Mouse (Mus musculus): ENCODE results near the gene Wdr62. TPM values are rescaled to one million over a fixed set of nuclear protein-coding genes. Genes with fewer than 3 reads are reported as not detected.

Wdr62 gene
- polyA plus RNA-seq, 1 experiment from 2014 or later = 9.3 TPM

DNA sequence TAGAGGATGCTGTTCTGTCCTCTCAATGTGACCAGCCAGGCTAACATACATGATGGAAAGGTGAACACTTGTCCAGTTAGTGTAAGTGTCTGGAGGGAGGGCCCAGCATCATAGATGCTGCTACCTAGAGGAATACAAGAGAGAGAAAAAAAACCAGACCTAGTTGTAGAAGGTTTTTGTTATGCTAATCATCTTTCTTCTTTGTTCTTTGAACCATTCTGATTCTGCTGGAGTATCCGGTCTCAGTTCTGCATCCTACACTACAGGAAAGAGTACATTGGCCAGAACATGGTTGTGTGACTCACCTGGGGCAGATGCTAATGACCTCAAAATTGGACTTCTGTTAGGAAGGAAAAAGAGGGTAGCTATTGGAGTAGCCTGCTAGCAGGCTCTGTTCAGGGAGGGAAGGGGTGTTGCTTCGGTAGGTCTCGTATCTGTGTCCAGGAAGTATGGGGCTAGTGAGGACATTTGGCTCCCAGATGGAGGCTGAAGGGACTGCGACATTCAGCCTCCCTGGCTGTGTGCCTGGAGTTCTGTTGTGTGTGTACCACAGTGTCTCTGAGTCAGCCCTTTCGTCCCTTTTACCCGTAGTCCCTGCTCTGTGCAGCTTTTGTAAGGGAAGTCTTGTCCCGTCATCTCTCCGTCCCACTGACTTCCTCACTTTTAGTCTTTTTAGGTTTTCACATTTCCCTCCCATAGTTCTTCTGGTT, 6.6 kb upstream of the Wdr62 start:
- Histone ChIP-seq H3K9me3 (replicated peaks) (no peaks in the 10 kb centered on the region), H3K27me3 (replicated peaks) (peaks cover 5% of the 10 kb centered on the region; the same call in 1 of the 2 replicates), H3K4me1 (replicated peaks) (peaks cover 5% of the 10 kb centered on the region), H3K4me3 (no peak overlapping the region), H3K27ac (ENCODE audit: poor library complexity, severe bottlenecking) (no peak overlapping the region), H3K4me2 (no peak overlapping the region), H3K9ac (no peak overlapping the region), H3K36me3 (no peaks in the 10 kb centered on the region)
- 56% methylated on average over 8 of the region's 8 CpGs for WGBS
- no peak for ATAC-seq (ENCODE audit: insufficient number of reproducible peaks, low FRiP score)

DNA sequence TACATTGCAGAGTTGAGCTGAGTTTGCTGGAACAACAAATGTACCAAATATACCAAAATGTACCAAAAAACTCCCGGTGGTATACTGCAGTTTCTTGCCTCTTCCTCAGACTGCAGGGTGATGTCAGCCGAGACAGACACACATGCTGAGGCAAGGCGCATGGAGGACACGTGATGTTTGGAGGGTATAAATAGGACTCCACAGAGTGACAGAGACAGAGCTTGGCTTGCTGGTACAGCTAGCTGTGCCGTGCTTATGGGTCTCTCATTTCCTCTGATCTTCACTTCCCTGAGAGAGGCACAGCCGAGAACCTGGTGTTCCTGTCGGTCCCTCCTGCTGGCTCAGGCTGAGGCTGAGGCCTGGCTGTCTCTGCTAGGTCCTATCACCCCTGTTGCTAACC, 2.5 kb upstream of the Wdr62 start:
- no peaks in the 10 kb centered on the region for H3K9me3 ChIP-seq (replicated peaks)
- no peaks in the 10 kb centered on the region for H3K27me3 ChIP-seq (replicated peaks)
- no peak overlapping the region for H3K4me3 ChIP-seq
- 63% methylated on average over 7 of the region's 7 CpGs for WGBS
- H3K4me1 ChIP-seq (replicated peaks) = peaks cover 10% of the 10 kb centered on the region
- no peak overlapping the region for H3K4me2 ChIP-seq
- no peaks in the 10 kb centered on the region for H3K36me3 ChIP-seq
- H3K27ac ChIP-seq (ENCODE audit: poor library complexity, severe bottlenecking) = no peak overlapping the region
- 0 out of 2 replicates have a peak overlapping the region, but pooled peaks have one; percentile 32 for H3K9ac ChIP-seq
- no peak for ATAC-seq (ENCODE audit: insufficient number of reproducible peaks, low FRiP score)

DNA sequence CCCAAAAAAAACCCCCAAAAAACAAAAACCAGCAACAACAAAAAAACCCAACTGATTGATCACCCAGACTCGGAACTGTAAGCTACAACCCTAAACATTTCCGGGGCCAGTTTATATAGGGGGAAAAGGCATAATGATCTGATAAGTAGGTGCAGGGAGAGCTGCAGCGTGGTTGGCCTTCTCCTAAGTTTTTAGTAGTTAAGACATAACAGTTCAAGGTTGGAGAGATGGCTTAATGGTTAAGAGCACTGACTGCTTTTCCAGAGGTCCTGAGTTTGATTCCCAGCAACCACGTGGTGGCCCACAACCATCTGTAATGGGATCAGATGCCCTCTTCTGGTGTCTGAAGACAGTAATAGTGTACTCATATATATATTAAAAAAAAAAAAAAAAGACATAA, 1.3 kb upstream of the Wdr62 start:
- Histone ChIP-seq H3K9me3 (replicated peaks) (no peaks in the 10 kb centered on the region), H3K27ac (ENCODE audit: poor library complexity, severe bottlenecking) (no peak overlapping the region), H3K4me2 (0 out of 2 replicates have a peak overlapping the region, but pooled peaks have one; percentile 84), H3K27me3 (replicated peaks) (no peaks in the 10 kb centered on the region), H3K9ac (no peak overlapping the region), H3K36me3 (no peaks in the 10 kb centered on the region), H3K4me1 (replicated peaks) (peaks cover 10% of the 10 kb centered on the region), H3K4me3 (no peak overlapping the region)
- no peak for ATAC-seq (ENCODE audit: insufficient number of reproducible peaks, low FRiP score)
- 72% methylated on average over 4 of the region's 4 CpGs for WGBS

DNA sequence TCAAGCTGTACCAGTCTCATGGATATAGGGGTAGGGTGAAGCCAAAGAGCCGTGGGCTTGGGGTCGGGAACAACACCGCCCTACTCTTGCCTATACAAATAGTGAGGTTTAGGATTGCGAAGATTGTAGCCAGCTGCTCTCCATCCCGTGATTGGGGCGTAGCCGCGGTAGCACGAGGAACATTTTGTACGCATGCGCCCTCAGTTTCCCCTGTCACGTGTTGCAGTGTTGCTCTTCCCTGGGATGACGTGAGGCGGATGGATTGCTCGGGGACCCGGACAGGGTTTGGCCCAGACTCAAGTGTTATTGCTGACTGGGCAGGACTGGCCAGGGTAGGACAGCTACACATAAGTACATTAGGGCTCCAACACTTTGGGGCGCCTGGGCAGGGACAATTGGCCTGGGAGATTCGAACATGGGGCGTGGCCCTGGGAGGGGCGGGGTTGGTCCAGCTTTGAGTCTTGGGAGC, 485 bp upstream of the Wdr62 start:
- Histone ChIP-seq H3K4me1 (replicated peaks) (peaks cover 10% of the 10 kb centered on the region), H3K9me3 (replicated peaks) (no peaks in the 10 kb centered on the region), H3K27ac (ENCODE audit: poor library complexity, severe bottlenecking) (peak overlapping the region; percentile 98), H3K36me3 (no peaks in the 10 kb centered on the region), H3K9ac (peak overlapping the region; percentile 64), H3K27me3 (replicated peaks) (no peaks in the 10 kb centered on the region), H3K4me2 (peak overlapping the region; percentile 84), H3K4me3 (peak overlapping the region; percentile 79)
- WGBS = under 1% methylated on average over 20 of the region's 20 CpGs
- ATAC-seq (ENCODE audit: insufficient number of reproducible peaks, low FRiP score) = peak; percentile 84

DNA sequence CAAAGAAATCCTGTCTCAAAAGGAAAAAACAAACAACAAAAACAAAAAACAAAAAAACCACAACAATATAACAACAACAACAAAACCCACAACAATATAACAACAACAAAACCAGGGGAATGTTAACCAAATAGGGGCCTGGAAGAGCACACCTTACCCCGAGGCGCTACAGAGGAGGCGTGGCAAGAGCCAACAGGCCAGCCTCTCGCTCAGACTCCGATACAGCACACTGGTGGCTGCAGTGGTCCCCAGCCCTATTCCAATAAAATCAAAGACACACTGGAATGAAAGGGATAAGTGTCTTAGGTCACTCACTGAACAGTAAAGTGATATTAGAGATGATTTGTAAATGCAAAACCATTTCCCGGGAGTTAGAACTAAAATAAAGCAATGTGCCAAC, 683 bp downstream of the Wdr62 start:
- Histone ChIP-seq H3K4me1 (replicated peaks) (peaks cover 18% of the 10 kb centered on the region), H3K4me2 (peak overlapping the region; percentile 84), H3K4me3 (peak overlapping the region; percentile 79), H3K36me3 (no peaks in the 10 kb centered on the region), H3K9ac (peak overlapping the region; percentile 80), H3K27ac (ENCODE audit: poor library complexity, severe bottlenecking) (peak overlapping the region; percentile 98), H3K9me3 (replicated peaks) (no peaks in the 10 kb centered on the region), H3K27me3 (replicated peaks) (no peaks in the 10 kb centered on the region)
- WGBS = 1% methylated on average over 6 of the region's 6 CpGs
- no peak for ATAC-seq (ENCODE audit: insufficient number of reproducible peaks, low FRiP score)

DNA sequence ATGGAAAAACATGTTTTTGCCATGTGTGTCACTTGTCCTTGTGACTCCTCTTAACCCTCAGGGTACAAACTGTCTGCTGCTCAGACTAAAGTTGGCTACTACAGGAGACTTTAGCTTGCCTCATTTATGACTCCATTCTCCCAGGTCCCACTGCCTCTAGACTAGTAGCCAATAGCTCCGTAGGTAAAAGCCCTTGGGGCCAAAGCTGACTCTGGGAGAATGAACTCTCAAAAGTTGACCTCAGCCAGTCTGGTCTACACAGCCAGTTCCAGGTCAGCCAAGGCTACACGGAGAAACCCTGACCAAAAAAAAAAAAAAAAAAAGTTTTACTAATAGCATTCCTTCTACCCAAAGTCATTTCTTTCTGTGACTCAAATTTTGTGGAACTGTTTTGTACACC, 1.3 kb downstream of the Wdr62 start:
- peak overlapping the region; percentile 84 for H3K4me2 ChIP-seq
- H3K4me1 ChIP-seq (replicated peaks) = peaks cover 21% of the 10 kb centered on the region
- H3K27ac ChIP-seq (ENCODE audit: poor library complexity, severe bottlenecking) = no peak overlapping the region
- H3K36me3 ChIP-seq = no peaks in the 10 kb centered on the region
- ATAC-seq (ENCODE audit: insufficient number of reproducible peaks, low FRiP score) = no peak
- H3K9me3 ChIP-seq (replicated peaks) = no peaks in the 10 kb centered on the region
- H3K9ac ChIP-seq = no peak overlapping the region
- H3K4me3 ChIP-seq = no peak overlapping the region
- 60% methylated on average over 2 of the region's 2 CpGs for WGBS
- no peaks in the 10 kb centered on the region for H3K27me3 ChIP-seq (replicated peaks)

DNA sequence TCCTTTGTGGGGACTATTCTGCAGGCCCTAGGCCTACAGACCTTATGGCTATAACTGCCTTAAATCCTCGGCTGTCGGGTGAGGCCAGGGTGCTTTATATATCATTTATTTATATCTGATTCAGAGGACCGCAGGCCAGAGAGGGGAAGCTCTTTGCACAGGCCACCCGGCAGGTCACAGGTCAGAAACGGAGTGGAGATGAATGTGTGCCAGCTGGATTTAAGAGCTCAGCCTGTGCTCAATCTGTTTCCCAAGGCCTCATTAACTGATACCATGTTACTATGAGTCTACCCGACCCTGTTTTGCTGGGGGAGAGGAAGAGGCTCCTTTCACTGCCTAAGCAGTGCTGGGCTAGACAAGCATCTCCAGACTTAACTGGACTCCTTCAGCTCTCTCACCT, 5.8 kb downstream of the Wdr62 start:
- ATAC-seq (ENCODE audit: insufficient number of reproducible peaks, low FRiP score) = no peak

DNA sequence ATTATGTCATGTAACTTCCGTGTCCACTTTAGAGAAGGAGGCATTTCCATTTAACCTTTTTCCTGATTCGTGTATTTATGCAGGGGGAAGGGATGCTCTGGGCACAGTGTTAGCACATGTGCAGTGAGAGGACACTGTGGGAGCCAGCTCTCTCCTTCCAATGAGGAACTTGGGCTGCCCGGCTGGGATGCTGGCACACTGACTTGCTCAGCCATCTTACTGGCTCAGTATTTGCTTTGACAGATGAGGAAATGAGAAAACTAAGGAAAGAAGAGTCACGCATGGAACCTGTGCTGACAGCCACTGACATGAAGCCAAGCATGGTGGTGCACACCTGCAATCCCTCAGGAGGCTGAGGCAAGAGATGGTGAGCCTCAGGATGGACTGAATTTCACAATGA, 10.6 kb downstream of the Wdr62 start:
- H3K9ac ChIP-seq = no peak overlapping the region
- peaks cover 64% of the 10 kb centered on the region for H3K36me3 ChIP-seq
- no peaks in the 10 kb centered on the region for H3K9me3 ChIP-seq (replicated peaks)
- peaks cover 12% of the 10 kb centered on the region for H3K4me1 ChIP-seq (replicated peaks)
- no peak overlapping the region for H3K4me3 ChIP-seq
- H3K27me3 ChIP-seq (replicated peaks) = no peaks in the 10 kb centered on the region
- H3K4me2 ChIP-seq = no peak overlapping the region
- ATAC-seq (ENCODE audit: insufficient number of reproducible peaks, low FRiP score) = no peak
- 86% methylated on average over 4 of the region's 4 CpGs for WGBS
- no peak overlapping the region for H3K27ac ChIP-seq (ENCODE audit: poor library complexity, severe bottlenecking)

More for the DNA sequence above, 5.8 kb downstream of the Wdr62 start:
- H3K4me1 ChIP-seq (replicated peaks) = peaks cover 14% of the 10 kb centered on the region
- H3K36me3 ChIP-seq = peaks cover 32% of the 10 kb centered on the region
- no peaks in the 10 kb centered on the region for H3K9me3 ChIP-seq (replicated peaks)
- H3K27ac ChIP-seq (ENCODE audit: poor library complexity, severe bottlenecking) = no peak overlapping the region
- H3K9ac ChIP-seq = no peak overlapping the region
- H3K27me3 ChIP-seq (replicated peaks) = no peaks in the 10 kb centered on the region
- 75% methylated on average over 6 of the region's 6 CpGs for WGBS
- no peak overlapping the region for H3K4me3 ChIP-seq
- H3K4me2 ChIP-seq = no peak overlapping the region

DNA sequence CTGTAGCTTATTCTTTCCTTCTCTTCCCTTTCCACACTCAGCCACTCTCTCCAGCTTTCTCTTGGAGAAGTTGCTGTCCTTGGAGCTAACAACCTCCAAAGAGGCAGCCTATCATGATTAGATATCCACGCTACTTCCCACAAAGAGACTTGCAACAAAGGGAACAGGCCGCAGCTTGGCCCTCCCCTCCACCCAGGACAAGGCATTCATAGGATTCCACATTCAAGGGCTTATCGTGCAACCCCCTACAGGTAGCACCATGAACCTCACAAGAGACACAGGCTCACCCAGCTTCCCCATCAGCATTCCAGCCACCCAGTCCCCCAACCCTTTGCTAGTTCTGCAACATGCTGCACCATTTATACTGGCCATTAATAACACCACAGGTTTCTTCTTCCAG, 13.4 kb downstream of the Wdr62 start:
- Histone ChIP-seq H3K27ac (ENCODE audit: poor library complexity, severe bottlenecking) (peak overlapping the region; percentile 5; the same call in 1 of the 2 replicates), H3K4me3 (no peak overlapping the region), H3K9me3 (replicated peaks) (no peaks in the 10 kb centered on the region), H3K36me3 (peaks cover 68% of the 10 kb centered on the region), H3K4me1 (replicated peaks) (peaks cover 8% of the 10 kb centered on the region), H3K4me2 (no peak overlapping the region), H3K27me3 (replicated peaks) (no peaks in the 10 kb centered on the region), H3K9ac (no peak overlapping the region)
- ATAC-seq (ENCODE audit: insufficient number of reproducible peaks, low FRiP score) = no peak
- 45% methylated on average over 3 of the region's 3 CpGs for WGBS

DNA sequence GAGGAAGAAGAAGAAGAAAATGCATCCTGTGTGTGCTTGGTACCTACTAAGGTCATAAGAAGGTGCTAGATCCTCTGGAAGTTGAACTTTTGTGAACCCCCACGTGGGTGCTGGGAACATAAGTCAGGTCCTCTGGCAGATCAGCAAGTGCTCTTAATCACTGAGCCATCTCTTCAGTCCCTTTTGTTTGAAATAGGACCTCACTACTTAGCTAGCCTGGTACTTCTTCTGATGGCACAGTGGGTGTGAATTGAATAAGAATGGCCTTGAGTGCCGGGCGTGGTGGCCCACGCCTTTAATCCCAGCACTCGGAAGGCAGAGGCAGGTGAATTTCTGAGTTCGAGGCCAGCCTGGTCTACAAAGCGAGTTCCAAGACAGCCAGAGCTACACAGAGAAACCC, 14.3 kb downstream of the Wdr62 start:
- Histone ChIP-seq H3K27me3 (replicated peaks) (no peaks in the 10 kb centered on the region), H3K4me3 (no peak overlapping the region), H3K36me3 (peaks cover 69% of the 10 kb centered on the region), H3K9me3 (replicated peaks) (no peaks in the 10 kb centered on the region), H3K4me2 (no peak overlapping the region), H3K4me1 (replicated peaks) (peaks cover 8% of the 10 kb centered on the region), H3K9ac (no peak overlapping the region), H3K27ac (ENCODE audit: poor library complexity, severe bottlenecking) (no peak overlapping the region)
- ATAC-seq (ENCODE audit: insufficient number of reproducible peaks, low FRiP score) = no peak
- WGBS = 84% methylated on average over 7 of the region's 7 CpGs

DNA sequence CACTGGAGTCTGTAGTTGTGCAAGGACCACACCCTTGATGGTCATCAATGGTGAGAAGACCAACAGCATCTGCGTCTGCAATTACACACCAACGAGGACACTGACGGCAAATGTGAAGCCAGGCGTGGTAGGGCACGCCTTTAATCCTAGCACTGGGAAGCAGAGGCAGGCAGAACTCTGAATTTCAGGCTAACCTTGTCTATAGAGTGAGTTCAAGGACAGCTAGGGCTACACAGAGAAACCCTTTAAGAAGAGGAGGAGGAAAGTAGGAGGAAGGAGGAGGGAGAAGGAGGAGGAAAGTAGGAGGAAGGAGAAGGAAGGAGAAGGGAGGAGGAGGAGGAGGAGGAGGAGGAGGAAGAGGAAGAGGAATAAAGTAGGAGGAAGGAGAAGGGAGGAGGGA, 14.7 kb downstream of the Wdr62 start:
- H3K27me3 ChIP-seq (replicated peaks) = no peaks in the 10 kb centered on the region
- peaks cover 67% of the 10 kb centered on the region for H3K36me3 ChIP-seq
- H3K9ac ChIP-seq = no peak overlapping the region
- no peaks in the 10 kb centered on the region for H3K9me3 ChIP-seq (replicated peaks)
- H3K4me3 ChIP-seq = no peak overlapping the region
- no peak overlapping the region for H3K27ac ChIP-seq (ENCODE audit: poor library complexity, severe bottlenecking)
- peaks cover 8% of the 10 kb centered on the region for H3K4me1 ChIP-seq (replicated peaks)
- ATAC-seq (ENCODE audit: insufficient number of reproducible peaks, low FRiP score) = no peak
- WGBS = 89% methylated on average over 5 of the region's 5 CpGs
- no peak overlapping the region for H3K4me2 ChIP-seq

DNA sequence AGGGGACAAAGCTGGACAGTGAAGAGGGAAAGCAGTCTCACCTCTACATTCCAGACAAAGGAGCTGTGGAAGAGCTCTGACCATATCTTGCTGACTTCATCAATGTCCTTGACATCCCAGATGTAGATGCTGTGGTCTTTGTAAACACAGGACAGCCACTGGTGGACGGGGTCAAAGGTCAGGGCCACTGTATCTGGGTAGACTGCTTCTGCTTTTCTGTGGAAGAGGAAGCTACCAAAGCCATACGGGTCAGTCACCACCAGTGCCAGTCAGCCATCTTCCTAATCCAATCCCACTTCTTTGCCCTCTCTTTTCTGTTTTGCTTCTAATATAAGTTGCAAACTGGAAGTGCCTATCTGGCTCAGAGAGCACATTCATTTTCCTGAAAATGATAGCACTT, 15.2 kb downstream of the Wdr62 start:
- Histone ChIP-seq H3K4me1 (replicated peaks) (peaks cover 8% of the 10 kb centered on the region), H3K9me3 (replicated peaks) (no peaks in the 10 kb centered on the region), H3K4me2 (no peak overlapping the region), H3K4me3 (no peak overlapping the region), H3K9ac (no peak overlapping the region), H3K27ac (ENCODE audit: poor library complexity, severe bottlenecking) (no peak overlapping the region), H3K27me3 (replicated peaks) (no peaks in the 10 kb centered on the region), H3K36me3 (peaks cover 62% of the 10 kb centered on the region)
- 80% methylated on average over 2 of the region's 2 CpGs for WGBS
- no peak for ATAC-seq (ENCODE audit: insufficient number of reproducible peaks, low FRiP score)
